Comparison of ENCODE assay signal across 9 mouse cellular contexts in the genomic region with DNA sequence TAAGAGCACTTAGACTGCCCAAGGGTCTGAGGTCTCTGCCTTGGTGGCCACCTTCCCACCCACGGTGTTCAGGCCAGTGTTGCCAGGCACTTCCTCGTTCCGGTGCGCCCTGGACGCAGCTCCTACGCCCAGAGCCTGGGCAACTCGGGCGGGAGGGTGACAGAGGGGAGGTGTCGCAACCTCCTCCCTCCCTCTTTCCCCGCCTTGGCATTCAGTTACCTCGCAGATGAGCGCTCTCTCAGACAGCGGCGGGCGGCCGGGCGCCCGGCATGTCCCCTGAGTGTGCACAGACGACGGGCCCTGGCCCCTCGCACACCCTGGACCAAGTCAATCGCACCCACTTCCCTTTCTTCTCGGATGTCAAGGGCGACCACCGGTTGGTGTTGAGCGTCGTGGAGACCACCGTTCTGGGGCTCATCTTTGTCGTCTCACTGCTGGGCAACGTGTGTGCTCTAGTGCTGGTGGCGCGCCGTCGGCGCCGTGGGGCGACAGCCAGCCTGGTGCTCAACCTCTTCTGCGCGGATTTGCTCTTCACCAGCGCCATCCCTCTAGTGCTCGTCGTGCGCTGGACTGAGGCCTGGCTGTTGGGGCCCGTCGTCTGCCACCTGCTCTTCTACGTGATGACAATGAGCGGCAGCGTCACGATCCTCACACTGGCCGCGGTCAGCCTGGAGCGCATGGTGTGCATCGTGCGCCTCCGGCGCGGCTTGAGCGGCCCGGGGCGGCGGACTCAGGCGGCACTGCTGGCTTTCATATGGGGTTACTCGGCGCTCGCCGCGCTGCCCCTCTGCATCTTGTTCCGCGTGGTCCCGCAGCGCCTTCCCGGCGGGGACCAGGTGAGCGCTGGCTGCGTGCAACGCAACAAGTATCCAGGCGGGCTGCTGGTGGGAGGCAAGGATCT. TPM values are rescaled to one million over a fixed set of nuclear protein-coding genes. Genes with fewer than 3 reads are reported as not detected.
DNase-seq lines count a peak whose midpoint lies in the region; ATAC-seq and TF ChIP-seq lines count a peak whose summit lies in the region.
"Had no signal": no experiment of that assay in that cellular context is flagged by ENCODE, and none has a peak within 500 bp of the region (broad histone marks: within the 10 kb centered on the region; RNA-seq: fewer than 3 reads in every experiment).

A gene (plus strand): TSS at position 214 of the 901 bp plus-strand sequence.

- ATAC-seq in embryonic facial prominence, embryonic 14.5 days (ENCODE audit: low read depth), result peak; percentile 53
- ATAC-seq in limb, embryonic 12.5 days (ENCODE audit: insufficient number of reproducible peaks, insufficient read depth, low FRiP score, low TSS enrichment, low read depth), result no peak
- ATAC-seq in midbrain, embryonic 11.5 days (ENCODE audit: low FRiP score), result peak; percentile 55
- no peak for ATAC-seq in frontal cortex, adult (ENCODE audit: low TSS enrichment)

- TF ChIP-seq EP300 in ES-Bruce4 (IDR thresholded peaks at IDR 0.05; ENCODE audit: insufficient read depth, low read depth, low read length), result no peak

- peaks cover 3% of the 10 kb centered on the region for H3K4me1 ChIP-seq in ES-Bruce4 (ENCODE audit: control insufficient read depth, insufficient read depth, low read length)
- H3K4me1 ChIP-seq in embryonic facial prominence, embryonic 14.5 days (ENCODE audit: control insufficient read depth, insufficient read depth, low read length), result peaks cover 4% of the 10 kb centered on the region; the same call in 1 of the 2 replicates
- H3K4me1 ChIP-seq in limb, embryonic 12.5 days (replicated peaks), result peaks cover 13% of the 10 kb centered on the region
- peaks cover 7% of the 10 kb centered on the region for H3K4me1 ChIP-seq in midbrain, embryonic 11.5 days (ENCODE audit: control insufficient read depth, insufficient read depth, low read length)

- peak within 1 kb of the TSS; percentile 47 for H3K4me3 ChIP-seq in ES-Bruce4 (ENCODE audit: low read depth, low read length)
- H3K4me3 ChIP-seq in embryonic facial prominence, embryonic 14.5 days (ENCODE audit: low read depth, low read length), result peak within 1 kb of the TSS; percentile 34
- H3K4me3 ChIP-seq in limb, embryonic 12.5 days (replicated peaks), result peak within 1 kb of the TSS; percentile 39
- H3K4me3 ChIP-seq in midbrain, embryonic 11.5 days (ENCODE audit: low read depth, low read length), result peak within 1 kb of the TSS; percentile 25

- no peak for TF ChIP-seq POLR2A in ES-Bruce4 (IDR thresholded peaks at IDR 0.05; ENCODE audit: insufficient read depth, low read length)

- no peak within 1 kb of the TSS for H3K27ac ChIP-seq in ES-Bruce4 (ENCODE audit: insufficient read depth, low read length)
- no peak within 1 kb of the TSS for H3K27ac ChIP-seq in embryonic facial prominence, embryonic 14.5 days (replicated peaks; ENCODE audit: low read depth, low read length)
- H3K27ac ChIP-seq in limb, embryonic 12.5 days, result no peak within 1 kb of the TSS
- H3K27ac ChIP-seq in midbrain, embryonic 11.5 days (ENCODE audit: low read depth, low read length), result no peak within 1 kb of the TSS

- under 1% methylated on average over 74 of the region's 77 CpGs for WGBS in embryonic facial prominence, embryonic 14.5 days
- 1% methylated on average over 77 of the region's 77 CpGs for WGBS in limb, embryonic 12.5 days
- WGBS in midbrain, embryonic 11.5 days, result under 1% methylated on average over 77 of the region's 77 CpGs

- H3K9ac ChIP-seq in ES-Bruce4 (ENCODE audit: low read depth, poor library complexity, severe bottlenecking), result peak within 1 kb of the TSS; percentile 19; the same call in 1 of the 2 replicates
- H3K9ac ChIP-seq in embryonic facial prominence, embryonic 14.5 days (ENCODE audit: low read depth, low read length), result peak within 1 kb of the TSS; percentile 14; the same call in 1 of the 2 replicates
- H3K9ac ChIP-seq in limb, embryonic 12.5 days (replicated peaks), result peak within 1 kb of the TSS; percentile 37; the same call in 1 of the 2 replicates
- H3K9ac ChIP-seq in midbrain, embryonic 11.5 days (ENCODE audit: low read length), result no peak within 1 kb of the TSS

- no peak for TF ChIP-seq CTCF in ES-Bruce4 (IDR thresholded peaks at IDR 0.05; ENCODE audit: low read depth, low read length)

- no peaks in the 10 kb centered on the region for H3K9me3 ChIP-seq in ES-Bruce4 (replicated peaks; ENCODE audit: control insufficient read depth, insufficient read depth, low read length, poor library complexity, severe bottlenecking)
- H3K9me3 ChIP-seq in embryonic facial prominence, embryonic 14.5 days (ENCODE audit: control insufficient read depth, low read length), result no peaks in the 10 kb centered on the region
- H3K9me3 ChIP-seq in limb, embryonic 12.5 days, result no peaks in the 10 kb centered on the region
- no peaks in the 10 kb centered on the region for H3K9me3 ChIP-seq in midbrain, embryonic 11.5 days (ENCODE audit: control insufficient read depth, low read length)

- peak within 1 kb of the TSS; percentile 55 for H3K4me2 ChIP-seq in embryonic facial prominence, embryonic 14.5 days (ENCODE audit: low read depth, low read length)
- peak within 1 kb of the TSS; percentile 67 for H3K4me2 ChIP-seq in limb, embryonic 12.5 days
- peak within 1 kb of the TSS; percentile 37 for H3K4me2 ChIP-seq in midbrain, embryonic 11.5 days

- H3K27me3 ChIP-seq in ES-Bruce4 (ENCODE audit: control insufficient read depth, insufficient read depth, low read length, poor library complexity, severe bottlenecking), result peaks cover 7% of the 10 kb centered on the region
- H3K27me3 ChIP-seq in embryonic facial prominence, embryonic 14.5 days (replicated peaks; ENCODE audit: control insufficient read depth, insufficient read depth, low read length), result peaks cover 58% of the 10 kb centered on the region
- H3K27me3 ChIP-seq in limb, embryonic 12.5 days, result peaks cover 72% of the 10 kb centered on the region
- peaks cover 29% of the 10 kb centered on the region for H3K27me3 ChIP-seq in midbrain, embryonic 11.5 days (ENCODE audit: control insufficient read depth, insufficient read depth, low read length)

- intact Hi-C loops in gastrocnemius, postnatal 14 days (cut with DNase I; ENCODE audit: low total_unique reads), result no loop called here
- intact Hi-C loops in gastrocnemius, postnatal 36 days (cut with DNase I), result no loop called here

- no peaks in the 10 kb centered on the region for H3K36me3 ChIP-seq in ES-Bruce4 (ENCODE audit: control insufficient read depth, insufficient read depth, low read length, poor library complexity, severe bottlenecking)
- H3K36me3 ChIP-seq in embryonic facial prominence, embryonic 14.5 days (ENCODE audit: control insufficient read depth, insufficient read depth, low read length), result no peaks in the 10 kb centered on the region
- no peaks in the 10 kb centered on the region for H3K36me3 ChIP-seq in limb, embryonic 12.5 days
- H3K36me3 ChIP-seq in midbrain, embryonic 11.5 days (ENCODE audit: control insufficient read depth, insufficient read depth, low read length), result no peaks in the 10 kb centered on the region

- DNase-seq in gastrocnemius, postnatal 14 days, result peak; percentile 14
- no peak for DNase-seq in gastrocnemius, postnatal 36 days
- DNase-seq in embryonic facial prominence, embryonic 14.5 days (ENCODE audit: low spot score), result no peak
- DNase-seq in midbrain, embryonic 11.5 days (ENCODE audit: low spot score, missing footprints), result peak; percentile 89
- DNase-seq in gastrocnemius, postnatal 25 days, result no peak

RNA-seq across cellular contexts. Expression of the gene that starts here (rescaled TPM):
- not detected for total RNA-seq in gastrocnemius, postnatal 14 days (2021)
- not detected for total RNA-seq in gastrocnemius, postnatal 36 days (2021)
- polyA plus RNA-seq in ES-Bruce4 (2011; ENCODE audit: insufficient read depth, insufficient read length, low read depth, missing spikeins), result not detected in 2 replicates
- polyA plus RNA-seq in embryonic facial prominence, embryonic 14.5 days (2014; fragmentation: Nextera tagmentation; extraction: Ambion mirVana), result 0.52 and 0.56 TPM in 2 replicates
- polyA plus RNA-seq in limb, embryonic 12.5 days (2016; fragmentation: Nextera tagmentation; extraction: Ambion mirVana), result 0.15 TPM in 2 replicates
- not detected in 2 replicates for polyA plus RNA-seq in midbrain, embryonic 11.5 days (2014; fragmentation: Nextera tagmentation; extraction: Ambion mirVana)
- under 1 TPM in 1 of 2 experiments, not detected in 1; 0.51 TPM for total RNA-seq in gastrocnemius, postnatal 25 days (2021)
- total RNA-seq: layer of hippocampus, postnatal 10 days had no signal

Comparison
In these comparisons a context has a peak if more than half of its experiments do, and no peak if none do; other contexts are left out.
1. Peak in DNase-seq in gastrocnemius, postnatal 14 days; RNA of the gene not detected or under 1 TPM.
2. Peak in ATAC-seq, H3K4me3 ChIP-seq, H3K9ac ChIP-seq and H3K4me2 ChIP-seq in embryonic facial prominence, embryonic 14.5 days; RNA of the gene not detected or under 1 TPM.
3. Peak in DNase-seq, ATAC-seq, H3K4me3 ChIP-seq and H3K4me2 ChIP-seq in midbrain, embryonic 11.5 days; RNA of the gene not detected or under 1 TPM.